Mouse (Mus musculus) MEL (cell line): ENCODE results near the gene Tapbpl.

Experiments used
- CTCF ChIP-seq, 3 experiments: IDR thresholded peaks in 2 of 3; conservative IDR thresholded peaks in 1 of 3; 2 replicates each; pipeline ENCODE4 v1.5.1; 2011 to 2012; ENCODE audit warnings: low read length in 3 of 3, low read depth in 2 of 3, mild to moderate bottlenecking in 2 of 3, improper control_type of control experiment in 1 of 3, inconsistent platforms in 1 of 3, mixed read lengths in 1 of 3, moderate library complexity in 1 of 3; ENCODE audit not compliant: control insufficient read depth in 1 of 3, insufficient read depth in 1 of 3, poor library complexity in 1 of 3, severe bottlenecking in 1 of 3
- JUND ChIP-seq: IDR thresholded peaks from 2 replicates; pipeline ENCODE4 v1.6.1; 2011; ENCODE audit warnings: low read depth, mild to moderate bottlenecking, improper control_type of control experiment, low read length
- ZNF384 ChIP-seq: IDR thresholded peaks from 2 replicates; pipeline ENCODE4 v1.6.1; 2012; ENCODE audit warnings: low read depth, mild to moderate bottlenecking, inconsistent platforms, low read length, improper control_type of control experiment

DNA sequence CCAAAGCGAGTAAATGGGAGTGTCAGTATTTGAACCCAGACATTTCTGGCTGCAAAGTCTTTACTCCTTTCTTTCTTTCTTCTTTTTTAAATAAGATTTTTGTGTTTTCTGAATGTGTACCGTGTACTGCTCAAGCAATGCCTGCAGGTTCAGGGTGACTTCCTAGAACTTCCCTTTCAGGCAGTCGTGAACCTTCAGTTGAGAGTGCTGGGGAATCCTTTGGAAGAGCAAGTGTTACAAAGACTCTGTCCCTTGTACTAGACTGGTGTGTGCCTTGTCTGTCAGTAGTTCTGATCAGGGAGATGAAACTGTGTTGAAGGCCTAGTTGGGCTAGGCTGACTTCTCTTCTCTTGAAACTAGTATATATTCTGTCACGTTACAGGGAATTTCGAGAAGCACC lies 38.8 kb downstream of the Tapbpl start:
- TF ChIP-seq JUND (no peak), ZNF384 (no peak), CTCF (IDR thresholded peaks at IDR 0.05 in 2 of 3, conservative IDR thresholded peaks at IDR 0.05 in 1 of 3; ENCODE audit: control insufficient read depth in 1 of 3, insufficient read depth in 1 of 3, low read depth in 2 of 3, low read length in 3 of 3, poor library complexity in 1 of 3, severe bottlenecking in 1 of 3) (no peak)
